Mouse (Mus musculus) lung, postnatal 10 days (tissue): ENCODE data around the gene Rnf2.
"Not testable (repeated sequence)": the region's sequence is repeated elsewhere in the genome, so short reads cannot be mapped to it uniquely, and the experiment has no call there.

Experiments used
- DNase-seq: peaks from one replicate; pipeline ENCODE4 v3.0.0; 2021

The Rnf2 gene

DNA sequence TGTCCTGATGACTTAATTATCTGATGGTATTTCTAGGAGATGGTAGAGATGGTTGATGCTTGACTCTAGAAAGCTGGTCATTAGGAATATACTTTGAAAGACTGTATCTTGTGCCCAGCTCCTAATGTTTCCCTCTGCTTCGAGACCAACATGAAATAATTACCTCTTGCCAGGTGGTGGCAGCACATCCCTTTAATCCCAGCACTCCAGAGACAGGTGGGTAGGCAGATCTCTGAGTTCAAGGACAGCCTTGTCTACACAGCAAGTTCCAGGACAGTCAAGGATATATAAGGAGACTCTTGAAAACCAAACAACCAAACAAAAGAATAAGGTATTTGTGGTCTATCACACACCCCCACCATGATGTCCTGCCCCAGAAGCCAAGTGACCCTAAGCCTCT lies 17.2 kb downstream of the Rnf2 start:
- peak; percentile 33 for DNase-seq

- no peak for DNase-seq
These were observed 18.3 kb downstream of the Rnf2 start for GRCm38 (mm10) chr1:151482497-151482896.

DNA sequence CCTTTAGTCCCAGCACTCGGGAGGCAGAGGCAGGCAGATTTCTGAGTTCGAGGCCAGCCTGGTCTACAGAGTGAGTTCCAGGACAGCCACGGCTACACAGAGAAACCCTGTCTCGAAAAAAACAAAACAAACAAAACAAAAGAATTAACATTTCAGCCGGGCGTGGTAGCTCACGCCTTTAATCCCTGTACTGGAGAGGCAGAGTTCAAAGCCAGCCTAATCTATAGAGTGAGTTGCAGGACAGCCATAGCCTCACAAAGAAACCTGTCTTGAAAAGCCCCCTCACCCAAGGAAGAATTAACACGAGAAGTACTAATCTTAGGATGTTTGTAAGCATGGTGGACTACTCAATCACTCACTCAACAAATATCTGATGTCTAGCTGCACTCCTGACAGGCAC lies 28.4 kb downstream of the Rnf2 start:
- not testable (repeated sequence) for DNase-seq

DNA sequence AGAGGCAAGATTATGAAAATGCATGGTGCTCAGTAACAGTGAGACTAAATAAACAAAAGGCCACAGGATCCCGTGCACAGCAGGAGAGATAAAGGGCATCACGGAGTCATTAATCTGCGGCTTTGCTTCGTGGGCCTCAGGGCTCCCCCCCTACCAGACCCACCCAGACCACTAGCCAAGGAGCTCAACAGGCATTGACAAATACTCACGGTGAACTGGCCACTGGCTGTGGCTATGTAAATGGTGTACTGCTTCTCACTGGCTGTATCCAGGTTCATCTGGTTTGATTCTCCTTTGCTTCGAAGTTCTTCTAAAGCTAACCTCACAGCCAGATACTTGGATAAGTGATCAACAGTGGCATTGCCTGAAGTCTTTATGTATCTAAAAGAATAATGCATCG lies 29.3 kb downstream of the Rnf2 start:
- DNase-seq = no peak

GRCm38 (mm10) chr1:151466571-151466970 lies 34.2 kb downstream of the Rnf2 start:
- DNase-seq = no peak

- DNase-seq = no peak
These were observed 35.8 kb downstream of the Rnf2 start for GRCm38 (mm10) chr1:151464914-151465313.

GRCm38 (mm10) chr1:151461265-151461664 lies 39.5 kb downstream of the Rnf2 start:
- peak; percentile 28 for DNase-seq

DNA sequence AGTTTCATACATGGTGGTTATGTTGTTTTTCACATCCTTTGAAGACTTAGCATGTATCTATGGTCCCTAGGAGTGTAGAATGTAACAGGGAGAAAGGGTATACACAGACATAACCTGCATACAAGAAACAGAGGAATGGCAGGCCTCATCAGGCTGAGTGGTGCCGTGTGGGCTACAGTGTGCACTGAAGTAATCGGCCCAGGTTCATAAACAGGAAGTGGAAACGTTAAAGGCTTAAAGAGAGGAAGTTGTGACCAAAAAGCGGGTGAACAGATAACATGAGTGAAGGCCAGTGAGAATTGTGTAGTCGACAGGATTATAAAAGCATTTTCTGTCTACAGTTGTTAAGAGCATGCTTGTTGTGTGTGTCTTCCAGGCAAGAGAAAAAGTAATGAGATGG lies 43.7 kb downstream of the Rnf2 start:
- no peak for DNase-seq

GRCm38 (mm10) chr1:151451946-151452345 lies 48.8 kb downstream of the Rnf2 start:
- no peak for DNase-seq

- no peak for DNase-seq
These were observed 49.9 kb downstream of the Rnf2 start for GRCm38 (mm10) chr1:151450851-151451250.

DNA sequence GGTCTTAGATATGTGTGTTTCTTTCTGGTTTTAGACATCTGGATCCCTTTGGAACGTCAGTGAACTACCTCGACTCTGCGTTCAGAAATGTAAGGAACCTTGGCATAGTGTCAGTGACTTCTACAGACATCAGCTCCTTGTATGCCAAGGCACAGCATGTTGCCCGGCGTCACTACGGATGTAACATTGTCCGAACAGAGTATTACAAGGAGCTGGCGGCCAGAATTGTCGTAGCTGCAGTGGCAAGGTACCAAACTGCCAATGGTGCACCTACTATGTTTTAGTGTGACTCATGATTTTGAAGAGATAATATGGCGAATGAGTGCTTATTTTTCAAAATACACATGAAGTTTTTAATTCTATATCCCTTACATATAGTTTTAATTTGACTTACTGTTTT lies 50.9 kb downstream of the Rnf2 start:
- DNase-seq = no peak

DNA sequence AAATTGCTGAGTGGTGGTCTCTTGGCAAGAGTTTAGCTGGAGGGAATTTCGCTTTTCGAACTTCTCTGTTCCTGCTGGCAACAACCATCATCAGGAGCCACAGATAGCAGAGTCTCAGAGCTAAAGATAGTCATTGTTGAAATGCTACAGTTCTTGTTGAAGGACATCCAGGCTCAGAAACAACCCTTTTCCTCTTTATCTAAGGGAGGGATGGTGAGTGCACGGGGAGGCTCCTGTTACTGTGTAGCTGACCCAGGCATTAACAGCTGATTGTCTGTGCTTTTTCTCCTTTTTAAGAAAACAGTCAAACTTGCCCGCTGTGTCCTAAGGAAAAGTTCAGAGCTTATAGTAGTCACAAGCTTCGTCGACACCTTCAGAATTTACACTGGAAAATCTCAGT lies 65.3 kb downstream of the Rnf2 start:
- DNase-seq = no peak

DNA sequence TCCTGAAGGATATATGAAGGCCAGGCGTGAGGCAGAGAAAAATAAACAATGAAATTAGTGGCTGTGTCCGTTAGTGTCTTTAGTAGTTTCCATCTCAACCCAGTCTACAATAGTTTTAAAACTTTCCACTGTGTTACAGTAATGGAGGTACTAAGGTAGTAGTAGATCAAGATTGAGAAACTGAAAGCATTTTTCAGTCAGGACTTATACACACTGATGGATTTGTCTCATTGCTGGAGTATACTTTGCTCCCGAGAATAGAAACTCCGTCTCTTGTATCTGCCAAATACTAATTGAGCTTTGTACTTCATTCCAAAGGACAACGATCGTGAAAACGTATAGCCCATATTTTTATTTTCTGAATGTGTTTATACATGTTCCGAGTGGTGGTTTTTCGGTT lies 71.4 kb downstream of the Rnf2 start:
- DNase-seq = no peak

- peak; percentile 99 for DNase-seq
These were observed 72.2 kb downstream of the Rnf2 start, which contains the start of the genes Swt1 and Trmt1l for GRCm38 (mm10) chr1:151428263-151429221. TSS of gene Swt1 (minus strand) at chr1:151428455. TSS of gene Trmt1l (plus strand) at chr1:151428542.

- no peak for DNase-seq
These were observed 72.9 kb downstream of the Rnf2 start for GRCm38 (mm10) chr1:151427888-151428262.

- peak; percentile 14 for DNase-seq
These were observed 73.7 kb downstream of the Rnf2 start for GRCm38 (mm10) chr1:151426947-151427600.

DNA sequence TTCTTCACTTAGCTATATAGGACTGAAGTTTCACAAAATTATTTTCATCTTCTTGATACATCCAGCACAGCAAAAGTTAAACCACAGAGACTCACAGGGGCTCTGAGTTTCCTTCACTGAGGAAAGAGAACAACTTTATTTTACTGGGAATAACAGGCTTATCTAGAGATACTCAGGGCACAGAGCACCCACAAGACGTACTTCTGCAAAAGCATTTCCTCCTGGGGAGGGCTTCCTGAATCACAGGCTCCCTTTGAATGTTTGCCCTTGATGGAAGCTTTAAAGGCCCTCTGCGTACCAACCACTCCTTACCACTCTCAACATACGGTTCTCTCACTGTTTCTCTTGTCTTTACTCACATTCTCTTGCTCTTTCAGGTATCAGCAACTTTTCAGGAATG lies 78.6 kb downstream of the Rnf2 start:
- no peak for DNase-seq

GRCm38 (mm10) chr1:151409827-151410226 lies 90.9 kb downstream of the Rnf2 start:
- DNase-seq = no peak
